Mouse (Mus musculus): ENCODE results near the gene Cdhr4.

DNA sequence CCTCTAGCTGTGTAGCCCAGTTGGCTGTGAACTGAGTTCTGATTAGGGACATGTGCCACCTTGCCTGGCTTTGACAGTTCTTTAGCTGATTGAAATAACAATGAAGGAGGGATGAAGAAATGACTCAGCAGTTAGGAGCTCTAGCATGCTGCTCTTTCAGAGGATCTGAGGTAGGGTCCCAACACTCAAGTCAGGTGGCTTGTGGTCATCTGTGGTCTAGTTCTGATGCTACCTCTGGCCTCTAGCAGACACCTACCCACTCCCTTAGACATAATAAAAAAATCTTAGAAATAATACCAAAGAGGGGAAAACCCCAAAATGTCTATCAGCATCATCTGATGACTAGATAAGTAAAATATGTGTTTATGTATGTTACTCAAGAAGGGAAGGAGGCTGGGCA, 18.1 kb downstream of the Cdhr4 start:
- no peak for TF ChIP-seq EP300 (IDR thresholded peaks at IDR 0.05; ENCODE audit: low read depth)
- no peak for TF ChIP-seq CTCF (IDR thresholded peaks at IDR 0.05; ENCODE audit: low read depth)
